Mouse (Mus musculus) small intestine, adult 2 months (tissue): ENCODE data around the gene Fgd2. TPM values are rescaled to one million over a fixed set of nuclear protein-coding genes. Genes with fewer than 3 reads are reported as not detected.

Experiments
- H3K27ac ChIP-seq: fragments of 200-500 bp; 2 replicates; pipeline ENCODE4 v1.5.1; 2012; ENCODE audit warnings: low read depth, low read length, control low read depth, inconsistent platforms; ENCODE audit not compliant: insufficient read depth
- H3K27me3 ChIP-seq: fragments of 200-500 bp; 2 replicates; pipeline ENCODE4 v1.6.1; 2012; ENCODE audit warnings: mild to moderate bottlenecking, moderate library complexity, low read length, inconsistent platforms; ENCODE audit not compliant: control insufficient read depth, insufficient read depth
- H3K36me3 ChIP-seq: fragments of 200-500 bp; 2 replicates; pipeline ENCODE4 v1.6.1; 2012; ENCODE audit warnings: mild to moderate bottlenecking, low read length, control low read depth, inconsistent platforms; ENCODE audit not compliant: control insufficient read depth, insufficient read depth
- H3K4me1 ChIP-seq: fragments of 200-500 bp; 2 replicates; pipeline ENCODE4 v1.6.1; 2012; ENCODE audit warnings: low read length, inconsistent platforms, mixed read lengths; ENCODE audit not compliant: control insufficient read depth, insufficient read depth, insufficient read length
- H3K4me3 ChIP-seq: fragments of 200-500 bp; 2 replicates; pipeline ENCODE4 v1.5.1; 2012; ENCODE audit warnings: low read depth, mild to moderate bottlenecking, control low read depth, inconsistent platforms, low read length, moderate library complexity
- CTCF ChIP-seq: fragments of 200-500 bp; IDR thresholded peaks from 2 replicates; pipeline ENCODE4 v1.5.1; 2012; ENCODE audit warnings: low read depth, mild to moderate bottlenecking, control low read depth, inconsistent platforms, low read length, moderate library complexity, mixed read lengths; ENCODE audit not compliant: insufficient replicate concordance, insufficient read length; ENCODE audit errors: extremely low read depth
- POLR2A ChIP-seq: fragments of 200-500 bp; IDR thresholded peaks from 2 replicates; pipeline ENCODE4 v1.6.1; 2012; ENCODE audit warnings: low read depth, mild to moderate bottlenecking, control low read depth, inconsistent platforms, low read length, moderate library complexity
- WGBS: fragments of 180-500 bp; shearing (Covaris S2); methylation state at CpG from one replicate; pipeline ENCODE4 v1.1.7; 2018; 5-methylcytosine and 5-hydroxymethylcytosine counted together
- polyA plus RNA-seq: library from polyadenylated mRNA; depleted of rRNA; stranded (reverse); fragments of >200 nt; gene quantifications from 2 replicates; pipeline ENCODE4 v1.2.3, GENCODE M21; 2012

The Fgd2 gene
- polyA plus RNA-seq, 1 experiment = 16.3 TPM

DNA sequence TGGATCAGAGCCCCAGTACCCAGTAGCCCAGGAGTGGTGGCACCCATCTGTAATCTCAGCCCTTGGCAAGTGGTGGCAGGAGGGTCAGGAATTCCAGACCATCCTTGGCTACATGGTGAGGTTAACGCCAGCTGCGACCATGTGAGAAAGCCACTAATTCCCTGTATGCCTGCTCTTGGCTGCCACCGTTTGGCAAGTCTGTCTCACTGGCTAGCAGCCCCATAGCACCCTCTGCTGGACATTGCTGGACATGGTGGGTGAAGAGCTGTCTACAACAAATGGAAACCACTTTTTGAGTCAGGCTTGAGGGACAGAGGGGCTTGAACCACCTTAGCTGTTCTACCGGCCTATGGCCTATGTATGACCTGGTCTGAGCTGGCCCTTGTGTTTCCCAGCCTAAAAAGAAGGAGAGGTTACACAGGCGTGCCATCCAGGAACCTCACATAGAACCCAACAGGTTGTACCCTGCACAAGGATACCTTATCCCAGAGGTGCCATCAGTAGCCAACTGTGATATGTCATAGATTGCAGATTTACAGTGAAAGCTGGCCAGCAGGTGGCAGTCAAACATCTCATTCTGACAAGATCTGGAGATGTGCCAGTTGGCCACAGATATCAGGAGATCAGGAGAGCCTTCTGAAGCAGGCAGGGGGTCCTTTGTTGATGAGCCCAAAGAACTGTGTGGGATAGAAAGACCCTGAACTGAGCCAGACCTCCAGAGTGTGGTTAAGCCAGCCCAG, 10.4 kb downstream of the Fgd2 start:
- Histone ChIP-seq H3K36me3 (no peaks in the 10 kb centered on the region), H3K4me1 (peaks cover 3% of the 10 kb centered on the region), H3K27ac (no peak overlapping the region), H3K27me3 (no peaks in the 10 kb centered on the region), H3K4me3 (no peak overlapping the region)
- WGBS = 12% methylated on average over 5 of the region's 5 CpGs
- TF ChIP-seq POLR2A = no peak
- TF ChIP-seq CTCF = peak; percentile 99

DNA sequence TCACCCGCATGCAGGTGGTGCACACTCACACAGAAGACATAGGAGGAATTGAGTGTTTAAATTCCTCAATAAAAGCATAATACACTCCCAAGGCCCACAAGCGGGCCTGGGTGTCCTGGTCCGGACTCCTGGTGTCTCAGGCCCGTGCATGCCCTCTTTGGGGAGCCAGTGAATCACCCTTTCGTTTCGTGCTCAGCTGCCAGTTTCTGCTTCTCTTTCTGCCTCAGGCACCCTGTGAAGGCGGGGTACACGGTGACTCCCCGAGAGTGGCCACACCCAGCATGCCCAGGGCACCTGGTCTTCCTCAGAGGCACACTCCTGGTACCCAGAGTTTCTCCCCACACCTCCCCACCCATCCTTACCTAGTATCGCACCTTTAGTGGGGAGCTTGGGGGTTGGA, 15.2 kb downstream of the Fgd2 start:
- H3K4me3 ChIP-seq = no peak overlapping the region
- H3K4me1 ChIP-seq = no peaks in the 10 kb centered on the region
- no peak overlapping the region for H3K27ac ChIP-seq
- 52% methylated on average over 10 of the region's 10 CpGs for WGBS
- TF ChIP-seq POLR2A (no peak), CTCF (no peak)
- no peaks in the 10 kb centered on the region for H3K36me3 ChIP-seq
- H3K27me3 ChIP-seq = no peaks in the 10 kb centered on the region

DNA sequence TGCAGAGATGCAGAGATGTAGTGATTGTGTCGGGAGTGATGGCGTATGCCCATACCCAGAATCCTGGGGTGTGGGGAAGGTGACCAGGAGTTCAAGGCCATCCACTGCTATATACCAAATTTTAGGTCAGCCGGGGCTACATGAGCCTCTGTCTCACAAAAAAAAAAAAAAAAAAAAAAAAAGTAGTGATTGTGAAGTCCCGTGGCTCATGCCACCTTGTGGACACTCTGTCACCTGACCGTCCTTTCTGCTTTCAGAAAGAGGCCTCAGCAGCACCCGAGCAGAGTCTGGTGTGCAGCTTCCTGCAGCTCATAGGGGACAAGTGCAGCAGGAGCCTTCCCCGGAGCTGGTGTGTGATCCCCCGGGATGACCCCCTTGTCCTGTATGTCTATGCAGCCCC, 17.3 kb downstream of the Fgd2 start:
- 61% methylated on average over 8 of the region's 8 CpGs for WGBS
- no peak overlapping the region for H3K4me3 ChIP-seq

DNA sequence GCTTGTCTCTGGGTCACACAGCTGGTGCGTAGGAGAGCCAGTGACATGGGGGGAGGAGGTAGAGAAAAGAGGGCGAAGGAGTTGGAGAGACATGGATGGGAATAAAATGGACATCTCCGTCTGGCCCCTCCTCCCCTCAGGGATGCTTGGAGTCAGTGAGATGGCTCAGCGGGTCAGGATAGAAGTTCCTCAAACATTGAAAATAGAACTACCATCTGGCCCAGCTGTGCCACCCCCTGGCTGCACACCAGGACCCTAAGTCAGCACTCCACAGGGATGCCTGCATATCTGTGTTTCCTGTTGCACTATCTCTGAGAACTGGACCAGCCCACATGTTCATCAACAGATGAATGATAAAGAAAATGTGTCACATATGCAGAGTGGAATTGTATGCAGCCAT, 19.5 kb downstream of the Fgd2 start:
- Histone ChIP-seq H3K27me3 (no peaks in the 10 kb centered on the region), H3K36me3 (no peaks in the 10 kb centered on the region), H3K4me1 (peaks cover 12% of the 10 kb centered on the region), H3K4me3 (no peak overlapping the region), H3K27ac (no peak overlapping the region)
- TF ChIP-seq CTCF (no peak), POLR2A (no peak)
- WGBS = 81% methylated on average over 4 of the region's 4 CpGs

More for the DNA sequence above, 17.3 kb downstream of the Fgd2 start:
- Histone ChIP-seq H3K27ac (no peak overlapping the region), H3K27me3 (no peaks in the 10 kb centered on the region), H3K4me1 (0 out of 2 replicates have a peak, but pooled peaks cover 1% of the 10 kb centered on the region), H3K36me3 (no peaks in the 10 kb centered on the region)
- TF ChIP-seq CTCF (peak; percentile 25; the same call in 1 of the 2 replicates), POLR2A (no peak)

DNA sequence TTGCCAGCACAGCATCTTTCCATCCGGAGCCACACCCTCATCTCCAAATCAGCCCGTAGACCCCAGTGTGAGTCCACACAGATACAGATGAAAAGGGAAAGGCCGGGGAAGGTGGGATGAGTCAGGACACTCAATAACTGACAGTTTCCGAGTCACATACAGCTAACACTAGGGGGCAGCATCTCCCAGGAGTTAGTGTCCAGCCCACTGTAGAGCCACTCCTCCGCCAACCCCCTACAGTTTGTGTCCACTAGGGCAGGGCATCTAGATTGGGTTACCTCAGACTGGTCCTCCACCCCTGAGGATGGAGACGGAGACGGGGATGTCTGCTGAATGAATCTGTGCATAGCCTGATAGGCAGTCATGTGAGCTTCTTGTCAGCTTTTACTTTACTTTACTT, 20.8 kb downstream of the Fgd2 start:
- Histone ChIP-seq H3K27ac (no peak overlapping the region), H3K27me3 (no peaks in the 10 kb centered on the region), H3K4me3 (no peak overlapping the region), H3K4me1 (peaks cover 18% of the 10 kb centered on the region), H3K36me3 (no peaks in the 10 kb centered on the region)
- 4% methylated on average over 7 of the region's 7 CpGs for WGBS
- TF ChIP-seq POLR2A (no peak), CTCF (peak; percentile 98; the same call in 1 of the 2 replicates)

DNA sequence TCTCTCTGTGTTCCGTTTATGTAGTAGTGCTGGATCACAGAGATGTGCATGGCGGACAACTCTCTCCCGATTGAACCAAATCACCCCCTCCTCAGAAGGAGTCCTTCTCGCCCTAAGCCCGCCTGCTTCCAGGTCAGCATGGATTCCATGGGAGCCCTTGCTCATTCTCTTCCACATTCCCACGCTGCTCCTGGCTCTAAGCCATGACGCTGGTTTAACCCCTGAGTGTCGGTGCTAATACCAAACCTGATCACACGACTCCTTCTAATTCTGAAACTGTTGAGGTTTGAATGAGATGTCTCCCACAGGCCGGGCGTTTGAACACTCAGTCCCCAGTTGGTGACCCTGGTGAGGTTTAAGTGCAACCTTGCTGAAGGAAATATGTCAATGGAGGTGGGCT, 21.7 kb downstream of the Fgd2 start:
- Histone ChIP-seq H3K4me1 (peaks cover 18% of the 10 kb centered on the region), H3K27ac (no peak overlapping the region), H3K4me3 (no peak overlapping the region), H3K36me3 (no peaks in the 10 kb centered on the region), H3K27me3 (no peaks in the 10 kb centered on the region)
- TF ChIP-seq POLR2A (no peak), CTCF (no peak)
- 58% methylated on average over 11 of the region's 11 CpGs for WGBS

DNA sequence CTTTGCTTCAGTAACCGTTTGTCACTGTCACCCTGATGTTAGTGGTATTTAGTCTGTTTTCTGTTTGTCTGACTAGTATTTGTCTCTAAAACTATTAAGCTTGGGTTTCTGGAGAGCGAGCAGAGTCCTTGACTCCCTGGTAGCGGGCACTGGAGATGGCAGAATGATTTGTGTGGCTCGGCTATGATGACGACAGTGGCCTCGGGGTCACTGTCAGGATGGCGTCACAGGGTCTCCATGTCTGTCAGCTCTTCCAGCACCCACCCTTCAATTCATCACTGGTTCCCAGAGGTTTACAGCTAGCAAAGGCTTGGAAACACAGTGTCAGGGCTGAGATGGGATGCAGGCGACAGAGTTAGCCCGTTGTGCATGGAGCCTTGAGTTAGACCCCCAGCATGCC, 23.2 kb downstream of the Fgd2 start:
- TF ChIP-seq POLR2A = no peak
- TF ChIP-seq CTCF = no peak
- Histone ChIP-seq H3K27me3 (no peaks in the 10 kb centered on the region), H3K27ac (no peak overlapping the region), H3K4me1 (peaks cover 18% of the 10 kb centered on the region), H3K4me3 (no peak overlapping the region), H3K36me3 (no peaks in the 10 kb centered on the region)
- 89% methylated on average over 9 of the region's 9 CpGs for WGBS
